Mouse (Mus musculus): ENCODE results near the gene 1700008O03Rik.

- TF ChIP-seq POLR2A (IDR thresholded peaks at IDR 0.05; ENCODE audit: low read depth, low read length) (no peak), CTCF (conservative IDR thresholded peaks at IDR 0.05; ENCODE audit: insufficient read depth, insufficient read length, low read depth, low read length) (no peak)
These were observed 10.4 kb downstream of the 1700008O03Rik start for GRCm38 (mm10) chr7:44375207-44375606.

All from kidney, adult 2 months (tissue).